Mouse (Mus musculus): ENCODE results near the gene Lsamp. TPM values are rescaled to one million over a fixed set of nuclear protein-coding genes. Genes with fewer than 3 reads are reported as not detected.

The Lsamp gene
- polyA plus RNA-seq, 1 experiment from 2014 or later, result 0.12 TPM

- H3K36me3 ChIP-seq (replicated peaks), result no peaks in the 10 kb centered on the region
- no peak overlapping the region for H3K4me2 ChIP-seq
- no peak overlapping the region for H3K27ac ChIP-seq (replicated peaks)
- no peaks in the 10 kb centered on the region for H3K4me1 ChIP-seq (replicated peaks)
- H3K9me3 ChIP-seq (replicated peaks), result no peaks in the 10 kb centered on the region
- no peak overlapping the region for H3K4me3 ChIP-seq (replicated peaks)
- no peak for ATAC-seq (ENCODE audit: insufficient read depth)
- H3K9ac ChIP-seq, result no peak overlapping the region
- WGBS (ENCODE audit: insufficient replicate concordance), result 42% methylated on average over 4 of the region's 4 CpGs
- no peaks in the 10 kb centered on the region for H3K27me3 ChIP-seq
Measured at GRCm38 (mm10) chr16:40290132-40290531, 306.0 kb downstream of the Lsamp start.

GRCm38 (mm10) chr16:40294296-40294882 lies 310.2 kb downstream of the Lsamp start:
- no peak for ATAC-seq (ENCODE audit: insufficient read depth)
- WGBS (ENCODE audit: insufficient replicate concordance), result 65% methylated on average over 4 of the region's 4 CpGs

DNA sequence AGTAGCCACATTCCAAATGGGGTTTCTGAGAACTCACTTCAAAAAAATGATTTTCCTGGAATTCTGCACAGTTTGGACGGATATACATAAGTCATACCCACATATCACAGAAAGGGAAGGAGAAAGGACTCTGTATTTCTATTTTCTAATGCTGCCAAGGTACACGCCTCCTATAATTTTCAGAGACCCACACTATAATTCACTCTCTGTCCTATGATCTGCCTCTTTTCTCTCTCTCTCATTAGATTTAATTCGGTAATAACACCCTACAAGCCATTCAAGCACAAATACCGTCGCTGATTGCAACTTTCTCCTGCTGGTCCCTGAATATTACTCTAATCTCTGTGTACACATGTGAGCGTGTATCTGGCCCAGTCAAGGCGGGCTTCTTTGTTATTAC lies 311.1 kb downstream of the Lsamp start:
- Histone ChIP-seq H3K4me1 (replicated peaks) (no peaks in the 10 kb centered on the region), H3K27me3 (no peaks in the 10 kb centered on the region), H3K36me3 (replicated peaks) (no peaks in the 10 kb centered on the region), H3K27ac (replicated peaks) (no peak overlapping the region), H3K9me3 (replicated peaks) (no peaks in the 10 kb centered on the region), H3K9ac (no peak overlapping the region), H3K4me2 (no peak overlapping the region), H3K4me3 (replicated peaks) (no peak overlapping the region)
- 61% methylated on average over 7 of the region's 7 CpGs for WGBS (ENCODE audit: insufficient replicate concordance)
- no peak for ATAC-seq (ENCODE audit: insufficient read depth)

More at GRCm38 (mm10) chr16:40294296-40294882, 310.2 kb downstream of the Lsamp start:
- Histone ChIP-seq H3K9me3 (replicated peaks) (no peaks in the 10 kb centered on the region), H3K36me3 (replicated peaks) (no peaks in the 10 kb centered on the region), H3K27me3 (no peaks in the 10 kb centered on the region), H3K9ac (no peak overlapping the region), H3K4me3 (replicated peaks) (no peak overlapping the region), H3K4me1 (replicated peaks) (no peaks in the 10 kb centered on the region), H3K27ac (replicated peaks) (no peak overlapping the region), H3K4me2 (no peak overlapping the region)

GRCm38 (mm10) chr16:40307666-40308065 lies 323.5 kb downstream of the Lsamp start:
- no peaks in the 10 kb centered on the region for H3K4me1 ChIP-seq (replicated peaks)
- H3K4me2 ChIP-seq, result no peak overlapping the region
- no peak overlapping the region for H3K9ac ChIP-seq
- no peak overlapping the region for H3K4me3 ChIP-seq (replicated peaks)
- 56% methylated on average over 2 of the region's 2 CpGs for WGBS (ENCODE audit: insufficient replicate concordance)
- H3K9me3 ChIP-seq (replicated peaks), result no peaks in the 10 kb centered on the region
- H3K27ac ChIP-seq (replicated peaks), result no peak overlapping the region
- ATAC-seq (ENCODE audit: insufficient read depth), result no peak
- H3K36me3 ChIP-seq (replicated peaks), result no peaks in the 10 kb centered on the region
- H3K27me3 ChIP-seq, result no peaks in the 10 kb centered on the region

DNA sequence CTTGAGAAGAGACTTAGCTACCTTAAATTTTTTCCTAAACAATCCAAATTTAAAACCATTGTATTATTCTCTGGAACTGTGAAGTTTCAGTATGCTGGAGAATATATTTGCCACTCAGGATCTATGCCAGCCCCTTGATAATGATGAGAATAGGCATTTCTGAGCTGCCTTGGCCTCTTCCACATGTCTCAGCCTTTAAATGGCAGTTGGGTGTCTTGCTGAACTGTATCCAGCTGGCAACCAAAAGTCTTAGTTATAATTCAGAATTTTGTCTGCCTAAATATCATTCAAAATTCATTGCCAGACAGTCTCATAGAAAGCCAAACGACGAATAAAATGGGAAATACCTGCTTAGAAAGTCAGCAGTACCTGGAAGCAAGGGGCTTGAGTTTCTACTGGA lies 332.0 kb downstream of the Lsamp start:
- no peak overlapping the region for H3K4me3 ChIP-seq (replicated peaks)
- H3K9me3 ChIP-seq (replicated peaks), result no peaks in the 10 kb centered on the region
- H3K36me3 ChIP-seq (replicated peaks), result no peaks in the 10 kb centered on the region
- no peak overlapping the region for H3K9ac ChIP-seq
- no peak for ATAC-seq (ENCODE audit: insufficient read depth)
- H3K27ac ChIP-seq (replicated peaks), result no peak overlapping the region
- H3K4me2 ChIP-seq, result no peak overlapping the region
- H3K4me1 ChIP-seq (replicated peaks), result no peaks in the 10 kb centered on the region
- 71% methylated on average over 2 of the region's 2 CpGs for WGBS (ENCODE audit: insufficient replicate concordance)
- H3K27me3 ChIP-seq, result no peaks in the 10 kb centered on the region

DNA sequence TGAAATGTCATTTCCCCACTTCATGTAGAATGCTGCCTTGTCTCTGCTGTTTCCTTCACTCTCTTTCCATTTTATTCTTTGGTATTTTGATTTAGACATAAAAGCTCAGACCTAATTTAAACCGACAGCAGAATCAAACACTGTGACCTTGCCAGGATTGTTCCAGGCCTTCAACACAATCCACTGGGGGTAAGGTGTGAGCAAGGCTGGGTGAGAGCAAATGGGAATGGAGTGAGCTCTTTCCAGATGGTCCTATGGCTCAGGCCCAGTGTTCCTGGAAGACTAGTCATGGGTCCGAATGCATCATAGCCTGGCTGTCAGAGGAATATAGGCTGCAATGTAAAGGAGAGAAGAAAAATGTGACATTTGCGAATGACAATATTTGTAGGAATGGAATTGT lies 340.6 kb downstream of the Lsamp start:
- Histone ChIP-seq H3K9ac (no peak overlapping the region), H3K27me3 (no peaks in the 10 kb centered on the region), H3K9me3 (replicated peaks) (no peaks in the 10 kb centered on the region), H3K4me3 (replicated peaks) (no peak overlapping the region), H3K4me1 (replicated peaks) (no peaks in the 10 kb centered on the region), H3K4me2 (no peak overlapping the region), H3K27ac (replicated peaks) (no peak overlapping the region), H3K36me3 (replicated peaks) (no peaks in the 10 kb centered on the region)
- ATAC-seq (ENCODE audit: insufficient read depth), result no peak
- WGBS (ENCODE audit: insufficient replicate concordance), result 70% methylated on average over 3 of the region's 3 CpGs

DNA sequence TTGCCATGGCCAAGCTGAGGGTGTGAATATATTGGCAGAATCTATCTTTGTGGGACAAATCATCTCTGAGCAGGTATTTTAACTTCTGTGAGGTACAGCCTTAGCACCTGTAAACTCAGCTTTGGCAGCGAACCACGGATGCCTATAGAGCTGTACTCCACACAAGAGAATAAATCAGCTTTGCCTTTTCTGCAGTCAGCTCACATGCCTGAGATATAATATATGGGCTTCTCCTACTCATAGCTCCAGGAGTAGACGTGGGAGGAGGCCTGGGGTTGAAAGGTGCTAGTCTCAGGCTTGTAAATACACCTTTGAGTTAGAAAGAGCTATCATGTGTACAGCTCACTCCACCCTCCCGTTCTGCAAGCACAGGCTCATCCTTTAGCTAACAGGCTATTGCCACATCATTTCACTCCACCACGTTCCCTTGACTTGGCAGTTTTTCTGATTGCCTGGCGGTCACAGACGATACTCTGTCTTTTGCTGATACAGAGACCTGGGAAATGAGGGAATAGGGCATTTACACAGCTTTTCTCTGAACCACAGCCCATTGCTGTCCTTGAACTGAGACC lies 344.2 kb downstream of the Lsamp start:
- Histone ChIP-seq H3K4me1 (replicated peaks) (no peaks in the 10 kb centered on the region), H3K36me3 (replicated peaks) (no peaks in the 10 kb centered on the region), H3K9ac (no peak overlapping the region), H3K27me3 (no peaks in the 10 kb centered on the region), H3K4me2 (no peak overlapping the region), H3K4me3 (replicated peaks) (no peak overlapping the region), H3K27ac (replicated peaks) (no peak overlapping the region), H3K9me3 (replicated peaks) (no peaks in the 10 kb centered on the region)
- 57% methylated on average over 7 of the region's 7 CpGs for WGBS (ENCODE audit: insufficient replicate concordance)
- no peak for ATAC-seq (ENCODE audit: insufficient read depth)

DNA sequence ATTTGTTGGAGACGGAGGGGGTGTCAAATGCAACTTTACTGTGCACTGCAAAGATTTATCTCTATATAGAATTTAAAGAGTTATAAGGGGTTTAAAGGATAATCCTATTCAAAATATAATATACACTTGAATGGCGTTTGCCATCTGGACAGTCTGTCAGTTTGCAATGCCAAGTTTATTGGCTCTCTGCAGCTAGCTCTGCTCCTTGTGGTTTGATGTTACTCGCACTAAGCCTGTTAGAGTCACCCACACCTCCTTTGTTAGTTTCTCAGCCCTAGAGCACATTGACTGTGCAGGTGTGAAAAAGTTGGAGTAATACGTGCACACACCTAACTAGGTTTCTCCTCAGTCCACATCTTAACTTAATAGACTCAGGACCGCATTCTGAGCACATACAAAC lies 385.5 kb downstream of the Lsamp start:
- no peaks in the 10 kb centered on the region for H3K27me3 ChIP-seq
- no peak overlapping the region for H3K4me2 ChIP-seq
- H3K36me3 ChIP-seq (replicated peaks), result no peaks in the 10 kb centered on the region
- no peak for ATAC-seq (ENCODE audit: insufficient read depth)
- no peaks in the 10 kb centered on the region for H3K9me3 ChIP-seq (replicated peaks)
- no peak overlapping the region for H3K4me3 ChIP-seq (replicated peaks)
- no peak overlapping the region for H3K9ac ChIP-seq
- no peak overlapping the region for H3K27ac ChIP-seq (replicated peaks)
- WGBS (ENCODE audit: insufficient replicate concordance), result 64% methylated on average over 5 of the region's 5 CpGs
- no peaks in the 10 kb centered on the region for H3K4me1 ChIP-seq (replicated peaks)

GRCm38 (mm10) chr16:40371291-40371690 lies 387.1 kb downstream of the Lsamp start:
- no peak overlapping the region for H3K4me3 ChIP-seq (replicated peaks)
- WGBS (ENCODE audit: insufficient replicate concordance), result 62% methylated on average over 1 of the region's 1 CpGs
- H3K9ac ChIP-seq, result no peak overlapping the region
- H3K27me3 ChIP-seq, result no peaks in the 10 kb centered on the region
- ATAC-seq (ENCODE audit: insufficient read depth), result no peak
- no peak overlapping the region for H3K27ac ChIP-seq (replicated peaks)
- H3K36me3 ChIP-seq (replicated peaks), result no peaks in the 10 kb centered on the region
- no peaks in the 10 kb centered on the region for H3K9me3 ChIP-seq (replicated peaks)
- H3K4me1 ChIP-seq (replicated peaks), result no peaks in the 10 kb centered on the region
- H3K4me2 ChIP-seq, result no peak overlapping the region

- no peak overlapping the region for H3K9ac ChIP-seq
Measured at GRCm38 (mm10) chr16:40375314-40375713, 391.2 kb downstream of the Lsamp start.

DNA sequence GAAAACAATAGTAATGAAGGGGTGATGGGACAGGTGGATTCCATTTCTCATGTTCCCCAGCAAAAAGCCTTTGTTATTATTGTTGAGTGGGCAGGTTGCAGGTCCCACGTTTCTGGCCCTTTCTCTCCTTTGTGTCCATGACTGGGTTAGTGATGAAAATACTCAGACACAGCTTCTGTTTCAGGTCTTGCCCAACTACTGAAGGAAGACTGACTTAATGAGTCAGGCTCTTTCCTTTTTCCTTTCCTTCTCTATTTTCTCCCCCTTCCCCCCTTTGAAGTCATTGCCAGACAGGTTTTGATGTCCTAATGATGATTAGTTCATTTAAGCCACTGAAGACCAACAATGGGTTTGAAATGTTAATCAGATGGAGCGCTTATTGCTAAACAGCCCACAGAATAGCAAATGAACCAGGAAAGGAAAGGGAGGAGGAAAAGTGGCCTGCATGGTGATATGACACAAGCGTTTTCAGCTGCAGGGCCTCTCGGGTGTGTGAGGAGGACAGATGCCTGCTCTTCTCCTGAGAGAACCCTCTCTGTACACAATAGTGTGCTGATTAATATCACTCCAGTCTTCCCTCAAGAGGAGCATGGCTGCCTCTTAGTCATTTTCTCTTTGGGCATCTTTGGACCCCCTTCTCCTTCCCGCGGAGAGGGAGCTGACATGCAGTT lies 393.1 kb downstream of the Lsamp start:
- no peak overlapping the region for H3K4me2 ChIP-seq
- no peak overlapping the region for H3K9ac ChIP-seq
- WGBS (ENCODE audit: insufficient replicate concordance), result 49% methylated on average over 6 of the region's 6 CpGs
- no peak overlapping the region for H3K27ac ChIP-seq (replicated peaks)
- H3K4me3 ChIP-seq (replicated peaks), result no peak overlapping the region
- H3K9me3 ChIP-seq (replicated peaks), result no peaks in the 10 kb centered on the region
- H3K36me3 ChIP-seq (replicated peaks), result no peaks in the 10 kb centered on the region
- H3K4me1 ChIP-seq (replicated peaks), result no peaks in the 10 kb centered on the region
- H3K27me3 ChIP-seq, result no peaks in the 10 kb centered on the region
- ATAC-seq (ENCODE audit: insufficient read depth), result no peak

More at GRCm38 (mm10) chr16:40375314-40375713, 391.2 kb downstream of the Lsamp start:
- Histone ChIP-seq H3K27me3 (no peaks in the 10 kb centered on the region), H3K4me3 (replicated peaks) (no peak overlapping the region), H3K36me3 (replicated peaks) (no peaks in the 10 kb centered on the region), H3K4me1 (replicated peaks) (no peaks in the 10 kb centered on the region), H3K4me2 (no peak overlapping the region), H3K27ac (replicated peaks) (no peak overlapping the region), H3K9me3 (replicated peaks) (no peaks in the 10 kb centered on the region)
- no peak for ATAC-seq (ENCODE audit: insufficient read depth)
- WGBS (ENCODE audit: insufficient replicate concordance), result 63% methylated on average over 4 of the region's 4 CpGs
